In genomic region chr11:62955776-62956175, GRCm38 (mm10) we compare ENCODE assay signal across 41 mouse cellular contexts. TPM values are rescaled to one million over a fixed set of nuclear protein-coding genes. Genes with fewer than 3 reads are reported as not detected.
"Had no signal": no experiment of that assay in that cellular context is flagged by ENCODE, and none has a peak within 500 bp of the region (broad histone marks: within the 10 kb centered on the region; RNA-seq: fewer than 3 reads in every experiment).

No protein-coding gene starts in this region.

- ATAC-seq: liver, embryonic 12.5 days; liver, postnatal 0 days; midbrain, embryonic 13.5 days; midbrain, embryonic 15.5 days; midbrain, embryonic 16.5 days had no signal

- H3K27me3 ChIP-seq: limb, embryonic 12.5 days; limb, embryonic 13.5 days; limb, embryonic 15.5 days; liver, embryonic 12.5 days; liver, embryonic 13.5 days; liver, embryonic 15.5 days; lung, embryonic 15.5 days; midbrain, embryonic 12.5 days; midbrain, embryonic 13.5 days; midbrain, embryonic 15.5 days; neural tube, embryonic 12.5 days had no signal

- H3K36me3 ChIP-seq: limb, embryonic 10.5 days; limb, embryonic 12.5 days; limb, embryonic 13.5 days; limb, embryonic 15.5 days; liver, embryonic 12.5 days; liver, embryonic 13.5 days; liver, embryonic 15.5 days; lung, embryonic 15.5 days; midbrain, embryonic 10.5 days; midbrain, embryonic 12.5 days; midbrain, embryonic 13.5 days; midbrain, embryonic 15.5 days; neural tube, embryonic 12.5 days had no signal

- H3K27ac ChIP-seq: limb, embryonic 10.5 days; limb, embryonic 12.5 days; limb, embryonic 13.5 days; limb, embryonic 15.5 days; liver, embryonic 12.5 days; liver, embryonic 13.5 days; liver, embryonic 14.5 days; liver, embryonic 15.5 days; macrophage; midbrain, embryonic 10.5 days; midbrain, embryonic 12.5 days; midbrain, embryonic 13.5 days; midbrain, embryonic 15.5 days; neural tube, embryonic 12.5 days had no signal

- H3K9ac ChIP-seq: limb, embryonic 12.5 days; limb, embryonic 13.5 days; limb, embryonic 15.5 days; liver, embryonic 12.5 days; liver, embryonic 13.5 days; liver, embryonic 14.5 days; liver, embryonic 15.5 days; liver, postnatal 0 days; lung, embryonic 14.5 days; lung, embryonic 15.5 days; midbrain, embryonic 12.5 days; midbrain, embryonic 13.5 days; midbrain, embryonic 15.5 days; neural tube, embryonic 12.5 days had no signal

- DNase-seq: left cerebral cortex, postnatal 4 days; liver; liver, embryonic 13.5 days; liver, postnatal 0 days; lung, adult 18-20 months; lung, adult 2 months; lung, embryonic 14.5 days; lung, postnatal 10 days; lung, postnatal 14 days; lung, postnatal 36 days; lung, postnatal 4 days; midbrain, embryonic 14.5 days had no signal

- H3K4me3 ChIP-seq: limb, embryonic 10.5 days; limb, embryonic 12.5 days; limb, embryonic 13.5 days; limb, embryonic 15.5 days; liver, embryonic 12.5 days; liver, embryonic 13.5 days; liver, embryonic 15.5 days; lung, embryonic 15.5 days; megakaryocyte, embryonic 14.5 days; midbrain, embryonic 10.5 days; midbrain, embryonic 12.5 days; midbrain, embryonic 13.5 days; midbrain, embryonic 15.5 days; myocyte; neural tube, embryonic 12.5 days had no signal

- H3K4me2 ChIP-seq: limb, embryonic 12.5 days; limb, embryonic 13.5 days; limb, embryonic 15.5 days; liver, embryonic 11.5 days; liver, embryonic 12.5 days; liver, embryonic 13.5 days; liver, embryonic 15.5 days; lung, embryonic 14.5 days; lung, embryonic 15.5 days; midbrain, embryonic 12.5 days; midbrain, embryonic 13.5 days; midbrain, embryonic 15.5 days; neural tube, embryonic 12.5 days had no signal

- H3K4me1 ChIP-seq: limb, embryonic 10.5 days; limb, embryonic 12.5 days; limb, embryonic 13.5 days; limb, embryonic 15.5 days; liver, embryonic 12.5 days; liver, embryonic 13.5 days; liver, embryonic 15.5 days; lung, embryonic 15.5 days; megakaryocyte, embryonic 14.5 days; midbrain, embryonic 10.5 days; midbrain, embryonic 12.5 days; midbrain, embryonic 13.5 days; midbrain, embryonic 15.5 days; neural tube, embryonic 12.5 days had no signal

- H3K9me3 ChIP-seq: limb, embryonic 10.5 days; limb, embryonic 15.5 days; liver, embryonic 12.5 days; liver, embryonic 13.5 days; liver, embryonic 15.5 days; lung, embryonic 15.5 days; megakaryocyte, embryonic 14.5 days; midbrain, embryonic 13.5 days; midbrain, embryonic 15.5 days; neural tube, embryonic 12.5 days had no signal

RNA-seq across cellular contexts. Expression of gene Cdrt4, which starts 4.8 kb away (rescaled TPM):
- total RNA-seq: left cerebral cortex, postnatal 10 days; left cerebral cortex, postnatal 14 days; left cerebral cortex, postnatal 25 days; left cerebral cortex, postnatal 36 days; left cerebral cortex, postnatal 4 days; liver, adult 2 months; megakaryocyte progenitor cell, adult 5-6 weeks; megakaryocyte, adult 5-6 weeks; megakaryocyte-erythroid progenitor cell, adult 5-6 weeks; midbrain, postnatal 0 days had no signal
- polyA plus RNA-seq: limb, embryonic 10.5 days; limb, embryonic 12.5 days; liver, adult 2 months; liver, embryonic 11.5 days; liver, embryonic 12.5 days; liver, embryonic 13.5 days; liver, embryonic 14.5 days; liver, embryonic 15.5 days; liver, embryonic 16.5 days; liver, postnatal 0 days; lung, embryonic 14.5 days; macrophage; midbrain, embryonic 10.5 days; midbrain, embryonic 12.5 days; midbrain, embryonic 13.5 days; midbrain, embryonic 14.5 days; midbrain, embryonic 15.5 days; midbrain, embryonic 16.5 days; midbrain, postnatal 0 days; myocyte; neural tube, embryonic 11.5 days had no signal
